Mouse (Mus musculus): Measurements from ENCODE around the gene Cldn7.

DNA sequence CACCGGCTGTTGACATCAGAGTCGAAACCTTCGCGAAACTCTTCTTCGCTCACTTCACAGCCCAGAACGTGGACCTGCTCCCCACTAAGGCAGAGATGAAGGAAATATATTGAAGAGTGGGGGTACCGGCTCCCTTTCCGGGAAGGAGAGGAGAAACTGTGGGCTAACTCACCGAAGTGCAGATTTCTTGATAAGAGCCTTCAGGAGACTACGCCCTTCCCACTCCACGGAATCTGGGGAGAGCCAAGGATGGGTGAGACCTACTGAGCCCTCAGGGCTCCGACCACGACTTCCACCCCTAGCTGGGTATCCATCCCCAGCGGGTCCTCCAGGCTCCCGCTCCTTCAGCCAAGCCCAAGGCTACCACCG, 15.2 kb downstream of the Cldn7 start:
- TF ChIP-seq ZC3H11A (IDR thresholded peaks at IDR 0.05; ENCODE audit: borderline replicate concordance, low read depth, low read length) = no peak
- TF ChIP-seq MAFK (IDR thresholded peaks at IDR 0.05; ENCODE audit: insufficient read depth, low read depth, low read length) = no peak
